Comparison of ENCODE assay signal across 14 mouse cellular contexts in genomic region chr6:142941596-142942381, GRCm38 (mm10). TPM values are rescaled to one million over a fixed set of nuclear protein-coding genes. Genes with fewer than 3 reads are reported as not detected.
DNase-seq lines count a peak whose midpoint lies in the region; ATAC-seq and TF ChIP-seq lines count a peak whose summit lies in the region.
"Had no signal": no experiment of that assay in that cellular context is flagged by ENCODE, and none has a peak within 500 bp of the region (broad histone marks: within the 10 kb centered on the region; RNA-seq: fewer than 3 reads in every experiment).

No protein-coding gene starts in this region.

- no peak for TF ChIP-seq POLR2A in kidney, adult 2 months (IDR thresholded peaks at IDR 0.05; ENCODE audit: low read depth, low read length)

- H3K9ac ChIP-seq in kidney, embryonic 14.5 days (ENCODE audit: low read depth, low read length), result no peak overlapping the region
- no peak overlapping the region for H3K9ac ChIP-seq in forebrain, embryonic 14.5 days (ENCODE audit: low read length)

- no peaks in the 10 kb centered on the region for H3K27me3 ChIP-seq in kidney, adult 2 months (replicated peaks; ENCODE audit: control insufficient read depth, insufficient read depth, low read length)
- no peaks in the 10 kb centered on the region for H3K27me3 ChIP-seq in kidney, embryonic 14.5 days (ENCODE audit: control insufficient read depth, insufficient read depth, low read length)
- no peaks in the 10 kb centered on the region for H3K27me3 ChIP-seq in forebrain, embryonic 14.5 days (replicated peaks; ENCODE audit: control insufficient read depth, insufficient read depth, low read length)

- peak; percentile 68 for DNase-seq in kidney, adult 2 months
- peak; percentile 60 for DNase-seq in CD4-positive helper T cell, adult 2 months (ENCODE audit: low read depth, low spot score)
- no peak for DNase-seq in right cerebral cortex, postnatal 10 days (ENCODE audit: low spot score in 2 of 2)
- DNase-seq in forebrain, embryonic 14.5 days (ENCODE audit: low spot score), result no peak
- DNase-seq: gastrocnemius, postnatal 10 days; heart, postnatal 36 days; lung, adult 2 months had no signal

- no peaks in the 10 kb centered on the region for H3K9me3 ChIP-seq in kidney, embryonic 14.5 days (ENCODE audit: control insufficient read depth, low read length)
- H3K9me3 ChIP-seq in forebrain, embryonic 14.5 days (replicated peaks; ENCODE audit: control insufficient read depth, low read length), result no peaks in the 10 kb centered on the region; the same call in 1 of the 2 replicates

- no peak for ATAC-seq in kidney, embryonic 14.5 days (ENCODE audit: low FRiP score, low TSS enrichment)
- peak; percentile 24; the same call in 1 of the 2 replicates for ATAC-seq in common myeloid progenitor, adult 5-6 weeks (replicated peaks; ENCODE audit: low read depth, poor library complexity, severe bottlenecking)
- ATAC-seq in neutrophil, adult 5-6 weeks (ENCODE audit: extremely low read depth, insufficient number of reproducible peaks, low FRiP score, poor library complexity, severe bottlenecking), result peak; percentile 18; the same call in 1 of the 2 replicates
- ATAC-seq in forebrain, embryonic 14.5 days, result no peak

- H3K36me3 ChIP-seq in kidney, adult 2 months (ENCODE audit: control insufficient read depth, insufficient read depth, low read length), result no peaks in the 10 kb centered on the region
- no peaks in the 10 kb centered on the region for H3K36me3 ChIP-seq in kidney, embryonic 14.5 days (ENCODE audit: control insufficient read depth, insufficient read depth, low read length)
- H3K36me3 ChIP-seq in forebrain, embryonic 14.5 days (ENCODE audit: control insufficient read depth, insufficient read depth, low read length), result 0 out of 2 replicates have a peak, but pooled peaks cover 2% of the 10 kb centered on the region

- TF ChIP-seq CTCF in kidney, adult 2 months (conservative IDR thresholded peaks at IDR 0.05; ENCODE audit: insufficient read depth, insufficient read length, low read depth, low read length), result no peak

- H3K4me3 ChIP-seq in kidney, adult 2 months (ENCODE audit: insufficient read depth, low read depth, low read length), result no peak overlapping the region
- H3K4me3 ChIP-seq in kidney, embryonic 14.5 days (ENCODE audit: low read length), result no peak overlapping the region
- no peak overlapping the region for H3K4me3 ChIP-seq in forebrain, embryonic 14.5 days (ENCODE audit: low read depth, low read length)

- peaks cover 22% of the 10 kb centered on the region for H3K4me1 ChIP-seq in kidney, adult 2 months (ENCODE audit: control insufficient read depth, insufficient read depth, low read length)
- H3K4me1 ChIP-seq in kidney, embryonic 14.5 days (ENCODE audit: control insufficient read depth, insufficient read depth, low read length), result 0 out of 2 replicates have a peak, but pooled peaks cover 7% of the 10 kb centered on the region
- H3K4me1 ChIP-seq in forebrain, embryonic 14.5 days (ENCODE audit: control insufficient read depth, insufficient read depth, low read length), result peaks cover 15% of the 10 kb centered on the region; the same call in 1 of the 2 replicates

- H3K4me2 ChIP-seq in kidney, embryonic 14.5 days (replicated peaks; ENCODE audit: low read depth, low read length), result no peak overlapping the region
- no peak overlapping the region for H3K4me2 ChIP-seq in forebrain, embryonic 14.5 days (ENCODE audit: low read length)
- H3K4me2 ChIP-seq: heart, embryonic 11.5 days had no signal

- H3K27ac ChIP-seq in kidney, adult 2 months (ENCODE audit: insufficient read depth, low read depth, low read length), result peak overlapping the region; percentile 34
- no peak overlapping the region for H3K27ac ChIP-seq in kidney, embryonic 14.5 days (ENCODE audit: low read depth, low read length)
- no peak overlapping the region for H3K27ac ChIP-seq in forebrain, embryonic 14.5 days (ENCODE audit: low read depth, low read length)
- H3K27ac ChIP-seq: macrophage had no signal

- 58% methylated on average over 11 of the region's 11 CpGs for WGBS in kidney, adult 2 months
- WGBS in kidney, embryonic 14.5 days, result 85% methylated on average over 11 of the region's 11 CpGs
- 75% methylated on average over 11 of the region's 11 CpGs for WGBS in forebrain, embryonic 14.5 days

RNA-seq across cellular contexts. Expression of gene St8sia1, which starts 22.5 kb away (rescaled TPM):
- polyA plus RNA-seq in kidney, adult 2 months (2012; rRNA removed), result 13.2 and 14.3 TPM in 2 replicates
- polyA plus RNA-seq in kidney, embryonic 14.5 days (2014; fragmentation: Nextera tagmentation; extraction: Ambion mirVana), result 2.4 and 3.5 TPM in 2 replicates
- 0.50 TPM in 1 of 2 replicates, not detected in the other for total RNA-seq in common myeloid progenitor, adult 5-6 weeks (2017)
- 1.9 and 2.1 TPM in 2 replicates for total RNA-seq in neutrophil, adult 5-6 weeks (2017)
- 4.1 and 4.7 TPM in 2 replicates for polyA plus RNA-seq in forebrain, embryonic 14.5 days (2014; fragmentation: Nextera tagmentation; extraction: Ambion mirVana)
- total RNA-seq: monocyte, adult 5-6 weeks had no signal
- polyA plus RNA-seq: C2C12 had no signal

Comparison
In these comparisons a context has a peak if more than half of its experiments do, and no peak if none do; other contexts are left out.
1. DNase-seq: peak in kidney, adult 2 months (single experiment) and CD4-positive helper T cell, adult 2 months (single experiment); none in right cerebral cortex, postnatal 10 days (0 of 2) and forebrain, embryonic 14.5 days (single experiment).
2. ATAC-seq: peak in common myeloid progenitor, adult 5-6 weeks (single experiment) and neutrophil, adult 5-6 weeks (single experiment); none in kidney, embryonic 14.5 days (single experiment) and forebrain, embryonic 14.5 days (single experiment).